Mouse (Mus musculus): ENCODE results near the gene Ubl5.

DNA sequence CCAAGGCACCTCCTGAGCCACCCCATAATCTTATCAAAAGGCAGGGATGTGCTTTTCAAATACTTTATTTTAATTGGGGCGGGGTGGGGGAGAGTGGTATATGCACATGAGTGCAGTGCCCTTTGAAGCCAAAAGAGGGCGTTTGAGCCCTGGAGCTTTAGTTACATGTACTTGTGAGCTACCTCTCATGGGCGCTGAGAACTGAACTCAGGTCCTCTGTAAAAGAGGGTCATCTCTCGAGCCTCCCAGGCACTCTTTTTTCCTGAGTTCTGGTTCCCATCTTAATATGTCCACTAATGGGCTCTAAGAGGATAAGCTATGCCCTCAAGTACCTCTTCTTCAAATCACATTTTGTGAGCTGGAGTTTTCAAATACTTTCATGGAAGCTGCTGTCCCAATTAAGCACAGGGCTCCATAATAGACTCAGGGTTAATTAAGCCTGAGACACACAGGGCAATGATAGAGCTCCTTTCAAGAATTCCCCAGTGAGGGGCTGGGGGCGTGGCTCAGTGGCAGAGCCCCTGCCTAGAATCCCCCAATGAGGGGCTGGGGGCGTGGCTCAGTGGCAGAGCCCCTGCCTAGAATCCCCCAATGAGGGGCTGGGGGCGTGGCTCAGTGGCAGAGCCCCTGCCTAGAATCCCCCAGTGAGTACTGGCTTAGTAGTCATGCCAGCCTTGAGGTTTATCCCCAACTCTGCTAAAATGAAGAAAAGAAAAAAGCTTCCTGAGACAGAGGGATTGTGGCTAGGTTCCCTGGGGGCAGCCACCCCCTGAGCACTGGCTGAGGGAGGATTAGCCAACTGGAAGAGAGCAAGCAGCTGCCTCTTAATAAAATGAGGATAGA is 39.1 kb downstream of the Ubl5 start:
- TF ChIP-seq CTCF (IDR thresholded peaks at IDR 0.05; ENCODE audit: low read depth) (no peak), EP300 (IDR thresholded peaks at IDR 0.05; ENCODE audit: low read depth) (no peak)

All from heart, postnatal 0 days (tissue).